Mouse (Mus musculus): Measurements from ENCODE around the gene Cpsf4l.
"Not testable (repeated sequence)": the region's sequence is repeated elsewhere in the genome, so short reads cannot be mapped to it uniquely, and the experiment has no call there.

The Cpsf4l gene

GRCm38 (mm10) chr11:113667704-113668103 is 42.1 kb downstream of the Cpsf4l start:
- no peak for DNase-seq (ENCODE audit: low read depth, low spot score)

- no peak for DNase-seq (ENCODE audit: low read depth, low spot score)
These were observed 42.7 kb downstream of the Cpsf4l start for GRCm38 (mm10) chr11:113667122-113667521.

GRCm38 (mm10) chr11:113666648-113667047 is 43.2 kb downstream of the Cpsf4l start:
- DNase-seq (ENCODE audit: low read depth, low spot score): no peak

GRCm38 (mm10) chr11:113666205-113666604 is 43.6 kb downstream of the Cpsf4l start:
- DNase-seq (ENCODE audit: low read depth, low spot score): no peak

- no peak for DNase-seq (ENCODE audit: low read depth, low spot score)
These were observed 45.5 kb downstream of the Cpsf4l start for GRCm38 (mm10) chr11:113664279-113664678.

GRCm38 (mm10) chr11:113661835-113662351 is 47.9 kb downstream of the Cpsf4l start:
- no peak for DNase-seq (ENCODE audit: low read depth, low spot score)

GRCm38 (mm10) chr11:113660940-113661339 is 48.9 kb downstream of the Cpsf4l start:
- no peak for DNase-seq (ENCODE audit: low read depth, low spot score)

GRCm38 (mm10) chr11:113660213-113660612 is 49.6 kb downstream of the Cpsf4l start:
- DNase-seq (ENCODE audit: low read depth, low spot score): not testable (repeated sequence)

GRCm38 (mm10) chr11:113658763-113659162 is 51.1 kb downstream of the Cpsf4l start:
- DNase-seq (ENCODE audit: low read depth, low spot score): no peak

GRCm38 (mm10) chr11:113658319-113658718 is 51.5 kb downstream of the Cpsf4l start:
- no peak for DNase-seq (ENCODE audit: low read depth, low spot score)

GRCm38 (mm10) chr11:113657221-113657620 is 52.6 kb downstream of the Cpsf4l start:
- no peak for DNase-seq (ENCODE audit: low read depth, low spot score)

GRCm38 (mm10) chr11:113656511-113656932 is 53.3 kb downstream of the Cpsf4l start:
- no peak for DNase-seq (ENCODE audit: low read depth, low spot score)

GRCm38 (mm10) chr11:113654561-113655270 is 55.1 kb downstream of the Cpsf4l start:
- peak; percentile 61 for DNase-seq (ENCODE audit: low read depth, low spot score)

GRCm38 (mm10) chr11:113654105-113654504 is 55.7 kb downstream of the Cpsf4l start:
- no peak for DNase-seq (ENCODE audit: low read depth, low spot score)

GRCm38 (mm10) chr11:113652516-113652915 is 57.3 kb downstream of the Cpsf4l start:
- DNase-seq (ENCODE audit: low read depth, low spot score): no peak

GRCm38 (mm10) chr11:113651907-113652273 is 57.9 kb downstream of the Cpsf4l start:
- DNase-seq (ENCODE audit: low read depth, low spot score): no peak

- DNase-seq (ENCODE audit: low read depth, low spot score): no peak
These were observed 58.5 kb downstream of the Cpsf4l start for GRCm38 (mm10) chr11:113651206-113651906.

- DNase-seq (ENCODE audit: low read depth, low spot score): peak; percentile 44
These were observed 60.2 kb downstream of the Cpsf4l start, which contains the start of gene Slc39a11 for GRCm38 (mm10) chr11:113649353-113650210. TSS of gene Slc39a11 (minus strand) at chr11:113650079.

GRCm38 (mm10) chr11:113648690-113649352 is 61.0 kb downstream of the Cpsf4l start, which contains the start of gene Cog1:
TSS of gene Cog1 (plus strand) at chr11:113649169.
- no peak for DNase-seq (ENCODE audit: low read depth, low spot score)

Data from telencephalon, adult 2 months (tissue).